Mouse (Mus musculus) urinary bladder, postnatal 14 days (tissue): ENCODE measurements around the gene Gm20388.
"Not testable (repeated sequence)": the region's sequence is repeated elsewhere in the genome, so short reads cannot be mapped to it uniquely, and the experiment has no call there.

Source experiments
- DNase-seq: peaks from one replicate; pipeline ENCODE4 v3.0.0; 2021; ENCODE audit warnings: low spot score

Gm20388 gene

DNA sequence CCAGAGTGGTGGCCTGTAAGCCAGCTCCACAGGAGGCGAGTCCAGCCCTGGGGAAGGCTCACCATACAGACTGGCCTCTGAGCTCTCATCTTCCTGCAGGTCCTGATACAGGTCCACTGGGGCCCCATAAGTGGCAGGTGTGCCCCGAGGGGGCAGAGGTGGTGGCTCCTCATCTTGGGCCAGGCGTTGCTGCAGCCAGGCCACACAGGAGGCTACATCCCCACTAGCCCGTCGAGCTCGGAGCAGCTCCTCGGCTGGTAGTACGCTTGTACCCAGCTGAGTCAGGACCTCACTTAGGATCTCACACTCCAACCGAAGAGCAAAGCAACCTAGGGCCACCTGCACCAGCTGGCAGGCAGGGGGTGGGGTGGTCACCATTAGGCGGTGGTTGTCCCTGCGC, 3323.1 kb downstream of the Gm20388 start:
- no peak for DNase-seq

DNA sequence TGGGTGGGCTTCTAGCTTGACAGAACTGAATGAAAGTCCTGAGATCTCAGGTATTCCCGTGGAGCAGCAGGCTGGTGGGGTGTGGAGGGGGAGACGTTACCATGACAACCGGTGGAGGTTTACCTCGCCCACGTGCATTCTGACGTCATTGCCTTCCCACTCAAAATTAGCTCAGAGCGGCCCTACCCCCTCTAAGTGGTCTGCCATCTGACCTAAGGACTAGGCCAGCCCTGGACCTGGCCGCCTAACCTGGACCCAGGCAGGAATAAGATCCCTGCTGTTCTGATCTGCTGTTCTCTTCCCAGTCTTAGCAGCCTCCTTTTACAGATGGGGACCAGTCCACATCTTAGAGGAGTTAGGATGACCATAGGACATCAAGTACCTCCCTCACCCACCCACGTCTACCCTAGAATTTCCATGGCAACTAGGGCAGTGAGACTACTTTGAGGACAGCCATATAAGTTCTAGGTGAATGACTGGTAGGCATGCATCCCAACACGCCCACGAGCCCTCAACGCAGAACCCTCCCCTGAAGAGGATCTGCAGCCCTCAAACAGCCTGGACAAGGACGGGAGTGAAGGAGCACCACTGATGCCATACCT, 3324.4 kb downstream of the Gm20388 start:
- no peak for DNase-seq

DNA sequence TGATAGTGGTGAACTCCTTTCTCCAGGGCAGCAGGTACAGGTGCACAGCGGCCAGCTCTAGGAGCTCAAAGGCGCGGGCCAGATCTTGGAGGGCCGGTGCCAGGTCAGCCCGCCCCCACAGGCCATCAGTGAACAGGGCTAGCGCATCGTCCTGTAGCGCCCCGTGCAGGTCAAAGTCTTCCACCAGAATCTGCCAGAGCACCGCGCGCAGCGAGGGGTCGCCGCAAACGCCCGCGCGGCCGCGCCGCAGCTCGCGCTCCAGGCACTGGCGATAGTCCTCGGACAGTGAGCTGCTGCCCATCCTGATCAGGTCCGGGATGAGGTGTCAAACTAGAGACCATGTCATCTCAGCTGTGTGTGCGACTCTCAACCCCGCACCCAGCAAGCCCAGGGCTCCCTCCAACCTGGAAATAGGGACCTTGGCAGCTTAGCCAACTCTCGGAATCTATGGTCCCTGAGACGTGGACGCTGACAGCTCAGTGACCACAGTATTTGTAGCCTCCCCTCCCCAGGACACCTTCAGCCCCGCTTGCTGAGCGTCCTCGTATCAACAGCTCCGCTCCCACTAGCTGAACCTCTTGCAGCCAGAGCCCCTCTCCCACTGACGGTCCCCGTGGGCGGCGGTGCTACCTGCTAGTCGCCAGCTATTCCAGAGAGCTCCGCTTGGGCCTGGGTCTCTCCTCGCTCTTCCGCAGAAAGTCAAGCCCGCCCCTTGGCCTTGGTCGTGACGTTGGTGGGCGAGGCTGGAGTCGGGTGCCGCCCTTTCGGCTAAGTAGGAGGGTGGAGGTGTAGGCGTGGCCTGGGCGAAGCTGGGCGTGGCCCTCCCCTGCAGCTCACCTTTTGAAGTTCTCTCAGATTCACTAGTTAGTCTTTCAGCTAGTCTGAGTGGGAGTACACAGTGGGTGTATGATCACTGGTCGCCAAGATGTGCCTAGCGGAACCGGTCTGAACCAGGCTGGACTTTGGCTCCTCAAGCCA, 3325.2 kb downstream of the Gm20388 start, which contains the start of gene Spata2l:
Spata2l (minus strand) TSS at position 714 of the 978 bp plus-strand sequence.
- peak; percentile 89 for DNase-seq

DNA sequence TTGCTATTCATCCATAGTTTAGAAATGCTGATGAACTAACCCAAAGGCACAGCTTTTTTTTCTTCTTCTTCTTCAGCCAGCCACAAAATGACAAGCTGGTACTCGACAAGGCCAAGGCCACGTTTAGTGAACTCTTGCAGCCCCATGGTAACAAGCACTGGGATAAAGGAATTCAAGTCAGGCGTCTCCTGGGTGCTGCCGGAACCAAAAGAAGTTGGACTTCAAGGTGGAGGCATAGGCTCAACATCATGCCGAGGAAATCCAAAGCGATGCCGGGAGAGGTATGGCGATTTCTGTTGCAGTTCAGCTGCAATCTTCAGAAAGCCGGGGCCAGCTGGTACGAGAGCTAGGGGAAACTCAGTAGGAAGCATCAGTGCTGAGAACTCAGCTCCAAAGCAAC, 3328.8 kb downstream of the Gm20388 start:
- no peak for DNase-seq

DNA sequence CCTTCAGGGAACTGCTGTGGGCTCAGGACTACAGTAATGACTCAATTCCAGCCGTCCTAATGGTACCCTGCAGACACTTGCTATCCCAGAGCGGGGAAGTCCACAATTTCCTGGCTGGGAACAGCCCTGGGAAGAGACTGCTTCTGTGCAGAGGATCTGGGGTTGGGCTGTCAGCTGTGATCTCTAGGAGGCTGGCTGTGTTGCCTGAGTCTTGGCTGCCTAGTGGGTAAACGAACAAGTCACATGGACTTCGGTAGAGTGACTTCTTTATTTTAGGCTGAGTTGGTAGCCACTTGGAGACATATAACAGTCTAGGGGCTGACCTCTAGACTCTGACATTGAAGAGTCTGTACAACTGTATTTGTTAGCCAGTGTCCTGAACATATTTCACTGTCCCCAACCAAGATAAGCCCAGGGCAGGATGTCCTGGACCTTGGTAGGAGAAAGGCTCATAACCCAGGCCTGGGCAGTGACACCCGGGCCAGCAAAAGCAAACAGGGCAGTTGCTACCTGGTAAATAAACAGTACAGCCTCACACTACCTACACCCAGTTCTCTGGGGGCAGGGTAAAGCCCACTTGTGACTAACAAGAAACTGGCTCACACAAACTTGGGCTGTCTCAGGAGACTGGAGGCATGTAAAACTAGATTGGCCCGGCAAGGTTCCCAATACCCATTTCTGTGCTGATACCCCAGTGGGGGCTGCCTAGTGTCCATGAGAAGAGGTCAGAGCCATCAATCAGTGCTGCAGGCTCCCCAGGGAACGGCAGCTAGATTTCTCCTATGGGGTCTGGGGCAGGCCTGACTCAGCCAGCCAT, 3331.7 kb downstream of the Gm20388 start:
- DNase-seq = no peak

DNA sequence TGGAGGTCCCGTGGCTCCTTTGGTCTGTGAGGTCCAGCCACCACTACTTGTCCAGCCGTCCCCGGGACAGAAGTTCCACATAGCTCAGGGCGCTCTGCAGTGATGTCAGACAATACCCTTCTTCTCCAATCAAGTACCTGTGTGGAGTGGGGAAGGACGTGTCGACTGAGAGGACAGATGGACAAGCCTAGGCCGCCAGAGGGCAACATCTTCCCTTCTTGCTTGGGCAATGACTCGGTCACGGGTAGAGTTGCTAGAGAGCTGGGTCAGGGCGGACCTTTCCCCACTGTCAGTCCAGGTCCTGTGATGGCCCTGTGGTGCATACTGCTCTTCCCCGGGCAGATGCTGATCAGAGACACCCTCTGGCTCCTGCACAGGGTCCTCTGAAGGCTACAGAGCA, 3332.4 kb downstream of the Gm20388 start:
- no peak for DNase-seq

DNA sequence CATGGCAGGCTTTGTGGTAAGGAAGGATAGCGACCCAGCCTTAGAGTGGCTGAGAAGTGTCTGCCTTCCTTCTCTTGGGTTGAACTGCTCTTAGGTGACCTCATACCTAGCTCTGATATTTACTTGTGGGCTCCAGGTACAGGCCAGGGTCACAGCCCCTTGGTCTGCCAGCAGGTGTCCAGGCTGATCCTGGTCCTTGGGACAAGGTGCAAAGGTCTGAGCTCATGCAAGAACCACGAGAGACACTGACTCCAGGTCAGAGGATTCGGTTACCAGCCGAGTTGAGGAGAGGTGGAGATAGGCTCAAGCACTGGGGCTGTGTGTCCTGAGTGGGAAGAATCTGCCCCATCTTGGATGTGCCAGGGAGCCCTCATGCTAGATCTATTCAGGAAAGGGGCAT, 3333.7 kb downstream of the Gm20388 start:
- DNase-seq = no peak

DNA sequence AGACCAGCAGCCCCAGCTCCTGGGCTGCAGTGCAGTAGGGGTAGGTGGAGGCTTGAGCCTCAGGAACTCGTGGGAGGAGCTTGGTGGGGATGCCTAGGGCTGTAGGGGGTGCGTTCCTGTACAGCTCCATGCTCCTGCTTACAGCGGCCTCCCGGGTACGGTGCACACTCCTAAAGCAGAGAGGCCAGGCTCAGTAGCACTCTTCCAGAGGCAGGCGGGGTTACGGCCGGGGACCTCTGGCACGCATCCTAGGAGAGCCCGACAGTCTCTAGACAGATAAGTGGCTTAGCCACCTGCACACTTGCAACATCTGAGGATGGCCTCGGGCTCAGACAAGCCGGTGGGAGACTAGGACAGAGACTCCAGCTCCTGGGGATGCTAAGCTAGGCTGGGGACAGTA, 3334.9 kb downstream of the Gm20388 start:
- DNase-seq = no peak

DNA sequence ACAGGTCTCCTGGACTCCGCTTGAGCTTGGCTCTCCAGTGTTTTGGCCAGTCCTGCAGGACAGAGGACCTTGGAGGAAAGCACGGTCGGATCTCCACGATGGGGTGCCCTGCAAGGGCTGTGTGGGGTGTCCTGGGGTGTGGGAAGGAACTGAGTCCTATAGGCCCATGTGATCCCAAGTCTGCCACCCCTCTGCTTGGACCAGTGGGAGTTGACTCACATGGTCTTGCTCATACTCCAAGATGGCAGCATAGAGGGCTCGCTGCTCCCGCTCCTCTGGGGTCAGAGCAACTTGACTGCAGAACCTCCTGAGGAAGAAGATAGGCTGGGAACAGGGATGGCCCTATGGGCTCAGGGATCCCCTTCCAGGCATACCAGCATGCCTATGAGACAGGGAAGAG, 3337.1 kb downstream of the Gm20388 start:
- DNase-seq = no peak

DNA sequence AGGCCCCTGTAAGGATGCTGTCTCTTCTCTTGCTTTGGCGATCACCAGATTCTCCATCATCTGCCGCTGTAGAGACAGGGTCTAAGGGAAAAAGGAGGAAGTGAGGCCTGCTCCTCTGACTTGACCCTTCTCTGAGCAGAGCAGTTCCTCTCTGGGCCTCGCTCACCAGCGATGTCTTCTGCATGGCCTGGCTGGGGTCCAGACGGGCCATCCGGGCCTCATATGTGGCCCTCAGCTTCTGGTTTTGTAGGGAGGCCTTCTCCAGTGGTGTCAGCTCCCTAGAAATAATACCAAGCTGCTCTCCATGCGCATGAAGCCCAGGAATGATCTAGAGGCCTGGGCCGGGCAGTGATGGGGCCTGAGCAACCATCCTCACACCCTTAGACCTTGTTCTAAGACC, 3338.0 kb downstream of the Gm20388 start:
- no peak for DNase-seq

DNA sequence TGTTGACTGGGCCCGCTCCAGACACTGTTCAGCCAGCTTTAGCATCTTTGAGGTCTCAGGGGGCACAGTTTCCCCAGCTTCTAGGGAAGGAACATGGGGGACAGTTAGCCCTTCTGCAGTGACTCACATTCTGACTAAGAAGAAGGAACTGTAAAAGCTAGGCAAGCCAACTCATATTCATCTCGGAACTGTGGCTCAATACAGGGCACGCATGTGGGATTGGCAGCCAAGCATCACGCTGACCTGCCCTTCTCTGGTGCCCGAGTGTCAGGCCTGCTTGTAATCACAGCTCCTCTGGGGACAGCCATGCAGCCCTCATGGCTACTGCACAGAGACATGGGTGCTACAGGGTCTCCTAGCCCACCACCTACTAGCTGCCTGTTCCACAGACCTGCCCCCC, 3340.3 kb downstream of the Gm20388 start:
- no peak for DNase-seq

DNA sequence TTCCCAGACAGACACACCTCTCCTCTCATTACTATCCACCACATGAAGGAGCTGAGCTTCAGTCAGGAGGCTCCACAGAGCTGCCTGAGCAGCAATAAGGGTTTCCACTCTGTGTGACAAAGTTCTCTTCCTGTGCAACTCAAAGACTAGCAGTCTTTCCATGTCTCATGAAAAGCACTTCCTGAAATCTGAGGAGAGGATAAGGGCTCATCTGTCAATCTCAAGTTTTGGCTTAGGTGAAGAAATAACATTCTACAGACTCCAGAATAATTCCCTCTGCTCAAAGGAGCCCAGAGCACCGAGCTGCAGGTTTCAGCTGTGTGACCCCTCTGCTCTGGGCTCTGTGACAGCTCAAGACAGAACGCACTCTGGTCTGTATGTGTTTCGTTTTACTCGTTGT, 3342.3 kb downstream of the Gm20388 start:
- DNase-seq = no peak

DNA sequence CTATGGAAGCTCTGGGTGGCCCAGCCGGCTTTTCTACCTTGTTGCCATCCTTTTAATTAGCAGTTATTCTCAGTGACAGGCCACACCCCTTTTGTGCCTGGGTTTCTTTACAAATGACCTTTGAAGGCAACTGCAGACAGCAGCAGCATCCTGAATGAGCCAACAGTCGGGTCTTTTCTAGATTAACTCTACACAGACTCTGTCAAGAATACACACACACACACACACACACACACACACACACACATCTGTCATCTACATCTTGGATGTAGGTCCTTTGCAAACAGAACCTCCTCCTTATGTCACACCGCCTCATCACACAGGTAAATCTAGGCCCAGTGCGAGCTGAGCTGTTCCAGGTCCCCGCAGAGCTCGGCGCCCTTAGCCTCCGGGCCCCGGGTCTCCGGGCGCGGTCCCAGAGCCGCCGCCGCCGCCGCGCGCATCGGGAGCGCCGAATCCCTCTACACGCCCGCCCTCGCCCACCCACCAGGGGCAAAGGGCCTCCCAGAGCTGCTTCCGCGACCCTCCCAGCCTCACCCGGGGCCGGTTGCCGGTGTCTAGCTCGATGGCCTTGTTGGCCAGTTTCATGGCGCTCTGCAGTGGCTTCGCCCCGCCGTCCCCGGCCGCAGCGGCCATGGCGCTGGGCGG, 3342.9 kb downstream of the Gm20388 start:
- DNase-seq = peak; percentile 28

DNA sequence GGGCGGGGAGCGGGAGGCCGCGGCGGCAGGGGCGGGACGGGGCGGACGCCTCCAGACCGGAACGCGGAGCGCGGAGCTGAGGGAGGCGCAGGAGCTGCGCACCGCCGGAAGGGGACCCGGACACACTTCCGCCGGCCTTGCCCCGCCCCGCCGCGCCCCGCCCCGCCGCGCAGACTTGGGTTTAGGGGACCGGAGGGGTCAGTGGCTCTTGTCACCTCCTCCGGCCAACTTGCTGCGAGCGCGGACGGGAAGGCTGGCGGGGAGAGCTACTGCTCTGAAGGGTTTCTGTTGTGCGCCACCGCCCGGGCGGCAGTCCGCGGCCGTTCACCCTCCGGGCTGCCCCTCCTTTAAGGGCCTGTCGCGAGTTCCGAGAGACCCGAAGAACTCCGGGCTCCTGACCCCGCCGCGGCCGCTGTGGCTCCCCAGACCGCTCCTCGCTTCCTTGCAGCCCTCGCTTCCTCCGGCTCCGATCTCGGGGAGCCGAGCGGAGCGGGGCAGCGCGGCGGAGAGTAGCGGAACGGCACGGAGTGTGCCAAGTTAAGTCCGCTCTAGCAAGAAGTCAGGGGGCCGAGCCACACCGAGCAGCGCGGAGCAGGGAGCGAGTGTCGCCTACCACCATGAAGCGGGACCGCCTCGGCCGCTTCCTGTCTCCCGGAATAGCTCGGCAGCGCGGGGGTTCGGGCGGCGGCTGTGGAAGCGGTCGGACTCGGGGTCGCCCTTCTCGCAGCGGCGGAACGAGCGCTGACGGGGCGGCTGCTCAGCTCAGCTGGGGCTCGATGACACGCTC, 3343.7 kb downstream of the Gm20388 start, which contains the start of the genes Zfp276 and Vps9d1:
Zfp276 (plus strand) TSS at position 97 of the 787 bp plus-strand sequence.
Vps9d1 (minus strand) TSS at position 250 of the 787 bp plus-strand sequence.
- peak; percentile 87 for DNase-seq

DNA sequence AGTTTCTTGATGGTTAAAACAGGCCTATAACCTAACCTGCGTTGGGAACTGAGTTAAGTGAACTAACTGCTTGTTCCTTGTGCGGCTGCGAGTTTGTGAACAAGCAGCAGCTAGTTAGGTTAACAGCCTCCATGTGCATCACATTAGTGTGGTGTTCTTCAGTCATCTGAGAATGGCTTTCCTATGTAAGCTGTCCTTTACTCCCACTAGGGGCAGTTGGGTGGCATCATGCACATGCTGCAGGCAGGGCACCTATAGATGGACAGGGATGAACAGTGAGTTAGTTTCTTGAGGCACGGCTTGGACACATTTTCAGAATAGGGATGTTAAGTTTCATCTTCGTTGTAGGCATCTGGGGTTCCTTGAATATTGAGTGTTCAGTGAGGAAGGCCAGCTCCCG, 3344.5 kb downstream of the Gm20388 start:
- DNase-seq = no peak

DNA sequence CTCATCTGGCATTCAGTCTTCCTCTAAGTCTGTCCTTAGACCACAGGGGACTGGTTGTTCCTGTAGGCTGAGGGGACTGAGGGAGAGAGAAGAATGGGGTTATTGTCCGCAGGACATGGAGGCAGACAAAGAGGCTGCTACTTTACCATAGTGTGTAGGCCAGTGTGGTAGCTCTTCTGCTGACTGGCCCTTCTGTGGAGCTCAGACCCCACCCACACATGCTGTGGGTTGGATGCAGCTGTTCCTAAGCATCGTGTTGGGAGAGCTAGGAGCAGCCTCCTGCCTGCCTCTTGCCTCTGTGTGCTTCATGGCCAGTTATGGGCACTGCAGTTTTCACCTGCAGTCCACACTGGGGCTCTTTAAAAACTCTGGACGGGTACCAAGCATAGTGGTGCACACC, 3346.5 kb downstream of the Gm20388 start:
- no peak for DNase-seq

DNA sequence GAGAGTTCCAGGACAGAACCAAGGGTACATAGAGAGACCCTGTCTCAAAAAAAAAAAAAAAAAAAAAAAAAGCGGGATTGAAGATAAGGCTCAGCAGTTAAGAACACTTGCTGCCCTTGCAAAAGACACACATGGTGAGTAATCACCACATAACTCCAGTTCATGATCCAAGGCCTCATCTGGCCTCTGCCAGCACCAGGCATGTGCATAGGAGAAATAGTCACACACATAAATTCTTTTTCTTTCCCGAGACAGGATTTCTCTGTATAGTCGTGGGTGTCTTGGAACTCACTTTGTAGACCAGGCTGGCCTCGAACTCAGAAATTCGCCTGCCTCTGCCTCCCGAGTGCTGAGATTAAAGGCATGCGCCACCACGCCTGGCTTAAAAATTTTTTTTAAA, 3347.0 kb downstream of the Gm20388 start:
- not testable (repeated sequence) for DNase-seq

DNA sequence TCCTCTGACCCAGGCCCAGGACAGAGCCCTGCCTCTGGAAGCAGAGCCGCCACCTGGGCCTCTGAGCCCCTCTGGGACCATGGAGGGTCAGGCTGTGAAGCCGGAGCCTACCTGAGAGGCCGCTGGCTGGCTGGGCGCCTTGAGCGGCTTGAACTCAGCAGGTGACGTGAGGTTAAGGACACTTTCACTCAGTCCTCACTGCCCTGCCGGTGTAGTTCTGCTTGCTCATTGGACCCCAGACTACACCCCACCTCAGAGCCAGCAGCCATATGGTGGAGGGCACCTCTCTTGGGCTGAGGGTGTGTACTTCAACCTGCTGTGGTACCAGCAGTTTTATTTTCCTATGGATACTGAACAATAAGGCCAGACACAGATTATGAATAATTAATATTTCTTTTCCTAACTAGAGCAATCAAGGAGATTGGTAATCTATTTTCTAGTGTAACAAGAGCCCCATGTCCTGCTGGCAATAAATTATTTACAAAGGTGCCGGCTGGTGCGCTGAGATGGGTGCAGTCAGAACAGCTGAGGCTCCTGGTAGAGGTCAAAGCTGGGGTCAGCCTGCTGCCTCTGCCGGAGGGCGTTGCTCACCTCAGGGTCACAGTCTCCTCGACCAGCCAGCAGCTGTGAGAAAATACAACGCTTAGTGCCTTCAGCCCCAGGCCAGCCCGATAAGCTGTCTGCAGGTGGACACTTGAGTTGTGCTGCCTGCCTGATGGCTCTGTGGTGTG, 3357.4 kb downstream of the Gm20388 start:
- no peak for DNase-seq

DNA sequence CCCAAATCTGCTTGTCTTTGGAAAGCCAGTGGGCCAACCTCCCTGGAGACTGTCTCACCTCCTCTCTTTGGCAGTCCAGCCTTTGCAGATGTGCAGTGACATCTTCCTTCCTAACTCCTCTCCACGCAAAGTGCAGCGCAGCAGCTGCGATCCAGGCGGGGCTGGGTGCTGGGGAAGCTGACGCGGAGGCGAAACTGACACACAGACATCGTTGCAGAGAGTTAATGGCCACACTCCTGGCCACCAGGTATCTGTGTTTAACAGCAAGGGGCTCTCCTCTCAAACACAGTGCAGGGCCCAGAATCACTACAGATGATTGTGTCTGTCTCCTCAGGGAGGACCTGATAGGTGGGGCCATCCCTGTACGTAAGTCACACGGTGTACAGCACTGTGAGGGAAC, 3360.5 kb downstream of the Gm20388 start:
- no peak for DNase-seq

DNA sequence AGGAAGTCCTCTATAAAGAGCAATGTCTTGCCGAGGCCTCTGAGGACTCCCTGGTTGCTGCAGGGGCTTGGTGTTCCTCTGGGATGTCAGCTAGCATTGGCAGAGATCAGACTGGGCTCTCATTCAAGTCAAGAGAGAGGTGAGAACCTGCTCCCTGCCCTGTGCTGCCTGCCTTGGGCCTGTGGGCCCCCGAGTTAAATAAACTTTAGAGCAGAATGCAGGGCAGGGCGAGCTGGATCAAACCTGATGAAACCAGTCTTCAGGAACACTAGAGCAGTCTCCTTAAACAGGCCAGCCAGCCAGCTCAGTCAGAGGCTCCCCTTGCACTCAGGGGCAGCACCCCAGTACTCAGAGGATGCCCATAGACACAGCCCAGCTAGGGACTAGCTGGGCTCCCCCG, 3361.3 kb downstream of the Gm20388 start:
- no peak for DNase-seq
